ENCODE assay signal across 8 mouse cellular contexts in genomic region chr8:110969910-110970770, GRCm38 (mm10). TPM values are rescaled to one million over a fixed set of nuclear protein-coding genes. Genes with fewer than 3 reads are reported as not detected.
DNase-seq lines count a peak whose midpoint lies in the region; ATAC-seq and TF ChIP-seq lines count a peak whose summit lies in the region.

No protein-coding gene starts in this region.

- peak overlapping the region; percentile 46 for H3K27ac ChIP-seq in bone marrow, adult 2 months (ENCODE audit: control insufficient read depth, insufficient read depth, low read depth, low read length, poor library complexity)
- H3K27ac ChIP-seq in embryonic facial prominence, embryonic 13.5 days = peak overlapping the region; percentile 62

- peak overlapping the region; percentile 69 for H3K9ac ChIP-seq in embryonic facial prominence, embryonic 13.5 days

- peak overlapping the region; percentile 74 for H3K4me2 ChIP-seq in embryonic facial prominence, embryonic 13.5 days

- peak; percentile 89 to 93 for DNase-seq in heart, adult 18-20 months
- DNase-seq in kidney, adult 11 months = peak; percentile 92
- peak; percentile 90 to 93 for DNase-seq in left cerebral cortex, postnatal 36 days (ENCODE audit: low spot score in 2 of 2)
- DNase-seq in mesoderm, embryonic 11.5 days (ENCODE audit: low read depth, low spot score) = peak; percentile 95
- peak; percentile 92 for DNase-seq in right cerebral cortex, postnatal 14 days
- DNase-seq in urinary bladder, postnatal 14 days (ENCODE audit: low spot score) = peak; percentile 88

- no peaks in the 10 kb centered on the region for H3K9me3 ChIP-seq in embryonic facial prominence, embryonic 13.5 days

- H3K36me3 ChIP-seq in embryonic facial prominence, embryonic 13.5 days = peaks cover 78% of the 10 kb centered on the region

- no peaks in the 10 kb centered on the region for H3K27me3 ChIP-seq in embryonic facial prominence, embryonic 13.5 days

- 16% methylated on average over 45 of the region's 45 CpGs for WGBS in bone marrow, adult 2 months
- 6% methylated on average over 45 of the region's 45 CpGs for WGBS in embryonic facial prominence, embryonic 13.5 days

- TF ChIP-seq POLR2A in bone marrow, adult 2 months (IDR thresholded peaks at IDR 0.05; ENCODE audit: borderline replicate concordance, control insufficient read depth, low read depth, low read length) = peak; percentile 63; the same call in 1 of the 2 replicates

- peak; percentile 94 for ATAC-seq in embryonic facial prominence, embryonic 13.5 days (ENCODE audit: insufficient number of reproducible peaks, insufficient read depth, low FRiP score, low TSS enrichment, low read depth)

- no peak for TF ChIP-seq CTCF in bone marrow, adult 2 months (IDR thresholded peaks at IDR 0.05; ENCODE audit: control insufficient read depth, insufficient read depth, low read length)

- H3K4me3 ChIP-seq in bone marrow, adult 2 months (replicated peaks; ENCODE audit: control insufficient read depth, low read depth, low read length) = peak overlapping the region; percentile 87
- peak overlapping the region; percentile 47 for H3K4me3 ChIP-seq in embryonic facial prominence, embryonic 13.5 days

- peaks cover 2% of the 10 kb centered on the region; the same call in 1 of the 2 replicates for H3K4me1 ChIP-seq in bone marrow, adult 2 months (ENCODE audit: control insufficient read depth, insufficient read depth, low read length)
- H3K4me1 ChIP-seq in embryonic facial prominence, embryonic 13.5 days = peaks cover 15% of the 10 kb centered on the region

- intact Hi-C loops in left cerebral cortex, postnatal 36 days (cut with DNase I) = loop anchor here (2.0 kb wide), 1 partner anchor 51 kb away; the partner anchor contains the start of gene St3gal2

RNA-seq across cellular contexts. Expression of gene Ddx19a, which starts 27.5 kb away (rescaled TPM):
- polyA plus RNA-seq in bone marrow, adult 2 months (2011; ENCODE audit: insufficient read depth, insufficient read length, low replicate concordance, missing spikeins) = 13.5 and 17.3 TPM in 2 replicates
- polyA plus RNA-seq in embryonic facial prominence, embryonic 13.5 days (2015; fragmentation: Nextera tagmentation; extraction: Ambion mirVana) = 15.6 and 15.7 TPM in 2 replicates
- 10 to 100 TPM; 33.3 to 35.1 TPM for total RNA-seq in heart, adult 18-20 months (2021)
- 10 to 100 TPM; 26.6 to 30.7 TPM for total RNA-seq in left cerebral cortex, postnatal 36 days (2021)

RNA-seq across cellular contexts. Expression of gene St3gal2, which starts 50.4 kb away (rescaled TPM):
- polyA plus RNA-seq in bone marrow, adult 2 months (2011; ENCODE audit: insufficient read depth, insufficient read length, low replicate concordance, missing spikeins) = 16.1 and 29.4 TPM in 2 replicates
- polyA plus RNA-seq in embryonic facial prominence, embryonic 13.5 days (2015; fragmentation: Nextera tagmentation; extraction: Ambion mirVana) = 29.4 and 35.7 TPM in 2 replicates
- total RNA-seq in heart, adult 18-20 months (2021) = 10 to 100 TPM; 20.9 to 23.3 TPM
- total RNA-seq in left cerebral cortex, postnatal 36 days (2021) = 10 to 100 TPM; 93.3 to 94.1 TPM

Comparison
In these comparisons a context has a peak if more than half of its experiments do, and no peak if none do; other contexts are left out.
1. Peak in every context shown above with its lines: DNase-seq, ATAC-seq, H3K4me3 ChIP-seq and H3K27ac ChIP-seq.